Mouse (Mus musculus) cerebellum, adult 11 months (tissue): ENCODE measurements around the gene Zfyve27.

Experiments
- DNase-seq: peaks from one replicate; pipeline ENCODE4 v3.0.0; 2022

Gene Zfyve27

GRCm38 (mm10) chr19:42182673-42183072 is 18.9 kb downstream of the Zfyve27 start:
- no peak for DNase-seq

DNA sequence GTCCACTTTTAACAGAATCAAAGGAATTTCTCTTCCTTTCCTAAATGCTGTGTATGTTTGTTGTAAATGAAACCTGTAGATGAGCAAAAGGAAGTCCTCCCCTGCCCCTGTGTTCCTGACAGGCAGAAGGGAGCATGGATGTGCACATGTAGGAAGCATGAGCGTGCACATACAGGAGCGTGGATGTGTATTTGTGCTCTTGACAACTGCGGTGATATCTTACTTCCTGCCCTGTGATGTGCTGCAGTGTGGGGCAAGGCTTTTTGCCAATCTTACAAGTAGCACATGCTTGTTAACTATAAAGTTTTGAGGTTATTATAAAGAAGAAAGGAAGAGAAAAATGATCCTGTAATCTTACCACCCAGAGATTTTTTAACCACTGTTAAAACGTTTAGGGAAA is 26.0 kb downstream of the Zfyve27 start:
- DNase-seq, result no peak

GRCm38 (mm10) chr19:42190494-42190893 is 26.7 kb downstream of the Zfyve27 start:
- peak; percentile 61 for DNase-seq

- no peak for DNase-seq
Measured at GRCm38 (mm10) chr19:42193311-42193710, 29.6 kb downstream of the Zfyve27 start.

GRCm38 (mm10) chr19:42196378-42196777 is 32.6 kb downstream of the Zfyve27 start:
- DNase-seq, result no peak

- no peak for DNase-seq
Measured at GRCm38 (mm10) chr19:42197066-42197465, 33.3 kb downstream of the Zfyve27 start.

DNA sequence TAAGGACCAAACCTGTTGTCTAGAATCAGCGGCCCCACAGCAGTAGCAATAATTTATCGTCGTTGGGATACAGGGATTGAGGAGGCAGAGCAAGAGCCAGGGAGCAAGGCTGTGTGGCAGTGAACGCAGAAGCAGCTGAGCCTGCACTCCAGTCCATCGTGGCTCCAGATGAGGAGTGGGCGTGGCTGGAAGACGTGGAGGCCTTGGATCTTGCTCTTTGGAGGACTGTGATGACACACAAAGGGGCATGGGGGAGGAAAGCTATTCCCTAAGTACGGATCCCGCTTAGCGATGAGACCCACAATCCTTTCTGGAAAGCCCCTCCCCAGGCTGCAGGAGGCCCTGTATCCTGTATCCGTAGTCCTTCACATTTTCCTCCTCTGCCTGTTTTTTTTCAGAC is 34.3 kb downstream of the Zfyve27 start:
- no peak for DNase-seq

- no peak for DNase-seq
Measured at GRCm38 (mm10) chr19:42201696-42202381, 38.1 kb downstream of the Zfyve27 start, which contains the start of gene Sfrp5. Gene Sfrp5, minus strand, starts transcription at chr19:42202252.

- no peak for DNase-seq
Measured at GRCm38 (mm10) chr19:42202467-42202866, 38.7 kb downstream of the Zfyve27 start.

- DNase-seq, result peak; percentile 85
Measured at GRCm38 (mm10) chr19:42204306-42204705, 40.6 kb downstream of the Zfyve27 start.

DNA sequence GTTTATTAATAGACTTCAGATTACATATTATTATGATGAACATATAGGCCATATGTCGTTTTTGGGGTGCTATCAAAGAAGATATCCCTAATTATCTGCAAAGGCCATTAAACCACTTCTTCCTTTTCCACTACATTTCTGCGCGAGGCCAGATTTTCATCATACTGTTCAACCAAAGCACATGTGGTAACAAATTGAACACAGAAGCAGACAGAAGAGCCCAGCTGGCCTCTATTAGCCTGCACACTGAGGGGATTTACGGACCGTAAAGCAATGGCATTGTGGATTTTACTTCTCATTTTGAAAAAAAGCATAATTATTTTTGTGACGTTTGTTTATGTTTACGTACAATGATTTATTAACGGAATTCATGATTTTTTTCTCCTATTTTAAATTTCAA is 41.5 kb downstream of the Zfyve27 start:
- DNase-seq, result no peak

DNA sequence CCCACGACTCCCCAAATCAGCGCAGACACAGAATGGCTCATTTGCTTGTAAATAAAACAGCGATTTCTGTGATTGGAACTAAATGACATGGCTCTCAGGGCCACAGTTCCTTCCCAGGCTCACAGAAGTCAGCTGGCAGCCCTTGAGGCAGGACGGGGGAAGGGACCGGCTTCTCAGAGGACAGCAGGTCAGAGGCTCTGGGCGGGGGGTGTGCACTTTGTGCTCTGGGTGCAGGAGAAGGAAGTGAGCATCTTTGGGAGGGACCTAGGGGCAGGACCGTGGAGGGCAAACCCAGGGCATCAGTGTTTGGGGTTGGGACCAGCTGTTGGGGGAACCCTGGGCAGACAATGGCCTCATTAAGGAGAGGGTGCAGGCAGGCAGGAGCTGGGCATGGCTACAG is 45.7 kb downstream of the Zfyve27 start:
- DNase-seq, result no peak

DNA sequence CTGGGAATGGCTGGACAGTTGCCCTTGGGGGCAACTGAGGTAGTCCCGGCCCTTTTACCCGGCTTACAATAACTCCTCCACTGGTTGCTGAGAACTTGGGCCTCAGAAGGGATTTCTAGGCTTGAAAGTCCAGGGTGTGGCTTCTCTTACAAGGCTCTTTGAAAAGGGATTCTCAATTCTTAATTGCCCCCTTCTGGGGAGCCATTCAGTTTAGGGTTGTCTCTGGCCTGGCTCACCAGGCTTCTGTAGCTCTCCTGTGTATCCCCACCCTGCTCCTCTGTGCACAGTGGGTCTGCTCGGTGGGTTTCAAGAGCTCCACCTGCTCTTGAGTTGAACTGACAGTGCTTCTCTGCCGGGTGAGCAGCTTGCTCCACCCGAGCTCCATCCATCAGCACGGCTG is 46.2 kb downstream of the Zfyve27 start:
- DNase-seq, result no peak

- DNase-seq, result no peak
Measured at GRCm38 (mm10) chr19:42211936-42212335, 48.2 kb downstream of the Zfyve27 start.

DNA sequence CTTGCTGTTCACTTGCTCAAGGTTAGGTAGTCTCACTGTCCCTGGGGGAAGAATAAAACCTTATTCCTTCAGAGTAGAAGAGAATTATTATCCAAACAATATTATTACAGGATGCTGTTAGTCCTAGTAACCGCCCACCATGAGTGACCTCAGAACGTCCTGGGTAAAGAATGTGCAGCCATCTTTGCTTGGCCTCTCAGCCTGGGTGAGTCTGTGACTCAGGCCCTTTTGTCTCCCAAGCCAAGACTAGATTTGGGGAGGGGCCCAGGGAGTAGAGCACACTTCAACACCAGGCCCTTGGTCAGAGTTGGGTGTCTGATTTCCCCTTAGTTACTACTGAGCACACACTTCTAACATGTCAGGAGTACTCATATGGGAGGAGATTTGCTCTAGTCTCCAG is 50.9 kb downstream of the Zfyve27 start:
- no peak for DNase-seq

DNA sequence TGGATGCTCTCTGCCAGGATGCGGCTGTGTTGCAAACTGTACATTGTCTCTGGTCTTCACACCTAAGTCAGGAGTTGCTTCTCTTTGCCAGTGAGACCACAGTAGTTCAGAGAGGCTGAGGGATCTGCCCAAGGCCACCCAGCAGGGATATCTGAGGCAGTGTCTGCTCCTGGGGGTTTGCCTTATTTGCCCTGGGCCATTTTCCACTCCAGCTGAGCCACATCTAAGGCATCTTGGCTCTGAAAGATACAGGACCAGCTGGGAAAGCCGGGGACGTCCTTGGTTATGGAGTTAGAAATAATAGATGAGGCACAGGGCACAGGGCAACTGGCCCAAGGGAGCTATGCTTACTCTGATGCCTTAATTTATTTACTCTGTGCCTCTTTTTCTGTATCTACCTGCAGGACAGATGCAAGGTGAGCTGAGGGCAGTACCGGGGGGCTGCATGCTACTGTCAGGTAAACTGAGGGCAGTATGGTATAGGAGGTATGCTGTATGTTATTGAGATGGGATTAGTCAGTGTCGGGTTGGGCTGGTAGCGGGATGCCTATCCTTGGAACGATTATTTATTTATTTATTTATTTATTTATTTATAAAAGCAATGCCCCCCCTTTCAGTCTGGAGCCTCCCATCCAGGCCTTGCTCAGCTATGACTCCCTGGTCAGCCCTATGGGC is 53.1 kb downstream of the Zfyve27 start:
- no peak for DNase-seq

- DNase-seq, result peak; percentile 63
Measured at GRCm38 (mm10) chr19:42217374-42217763, 53.6 kb downstream of the Zfyve27 start.

DNA sequence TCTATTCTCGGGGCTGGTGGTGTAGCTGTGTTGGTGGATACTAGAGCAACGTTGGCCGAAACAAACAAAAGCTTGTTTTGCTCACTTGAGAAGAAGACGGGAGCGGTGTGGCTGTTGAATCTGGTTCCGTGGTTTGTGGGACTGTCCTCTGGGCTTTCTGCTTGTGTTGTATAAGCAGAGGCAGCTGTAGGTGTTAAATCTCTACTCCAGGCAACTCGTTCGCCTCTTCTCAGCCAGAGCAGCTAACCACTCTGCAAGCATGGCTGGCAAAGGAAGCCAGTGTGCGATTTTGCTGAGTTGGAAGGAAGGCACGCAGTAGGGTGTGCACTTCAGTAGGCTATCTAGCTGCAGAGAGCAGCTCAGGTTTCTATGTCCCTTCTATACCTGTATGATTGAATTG is 62.7 kb downstream of the Zfyve27 start:
- DNase-seq, result no peak

- no peak for DNase-seq
Measured at GRCm38 (mm10) chr19:42229499-42230287, 65.9 kb downstream of the Zfyve27 start.

DNA sequence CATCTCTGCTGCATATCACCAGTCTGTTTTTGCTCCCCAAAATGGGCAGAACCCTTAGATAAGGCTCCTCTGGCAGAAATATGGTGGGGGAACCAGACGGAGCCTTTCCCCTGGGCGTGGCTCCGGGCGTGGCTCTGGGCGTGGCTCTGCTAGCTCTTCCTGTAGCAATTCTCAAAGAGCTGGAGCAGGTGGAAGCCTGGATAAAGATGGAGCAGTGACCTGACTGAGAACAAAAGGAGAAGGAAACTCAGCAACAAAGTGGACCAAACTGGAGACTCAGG is 66.5 kb downstream of the Zfyve27 start:
- no peak for DNase-seq

DNA sequence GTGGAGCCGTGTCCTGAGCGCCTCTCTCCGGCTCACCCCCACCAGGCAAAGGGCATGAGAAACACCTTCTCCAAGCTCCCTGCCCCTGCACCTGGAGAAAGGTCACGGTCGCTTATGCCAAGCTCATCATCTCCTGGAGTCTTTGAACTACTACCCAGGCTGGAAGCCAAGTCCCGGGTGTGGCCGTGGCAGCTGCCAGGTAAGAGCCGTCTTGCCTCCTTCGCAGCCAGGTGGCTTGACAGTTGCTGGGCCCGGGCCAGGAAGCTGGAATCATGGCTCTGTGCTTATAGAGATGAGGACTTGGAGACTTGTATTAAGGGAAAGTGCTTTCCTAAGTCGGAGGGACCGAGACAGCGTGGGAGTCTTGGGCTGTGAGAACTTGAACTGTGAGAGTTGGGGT is 67.2 kb downstream of the Zfyve27 start:
- peak; percentile 44 for DNase-seq

GRCm38 (mm10) chr19:42237602-42238340 is 74.0 kb downstream of the Zfyve27 start:
- DNase-seq, result no peak

DNA sequence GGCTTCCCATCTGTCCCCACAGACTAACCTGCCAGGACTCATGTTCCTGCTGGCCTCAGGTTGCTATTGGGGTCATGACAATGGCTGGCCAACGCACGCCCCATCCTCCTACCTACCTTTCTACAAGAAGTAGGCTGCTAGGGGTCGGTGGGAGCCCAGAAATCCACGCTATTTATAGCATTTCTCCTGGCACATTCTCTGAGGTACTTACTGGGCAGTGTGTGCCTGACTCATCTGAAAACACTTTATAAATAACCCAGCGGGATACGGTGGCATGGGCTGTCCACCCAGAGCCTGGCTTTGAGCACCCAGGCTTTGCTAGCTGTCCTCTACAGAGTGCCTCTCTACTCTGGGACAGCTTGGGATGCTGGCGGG is 74.6 kb downstream of the Zfyve27 start:
- no peak for DNase-seq
